Mouse (Mus musculus) ovary, postnatal 14 days (tissue): ENCODE measurements at regions not wholly inside any gene's neighbourhood (a gene's known extent, or its start where the extent isn't known, plus 50 kb on each side); places are given as distances from the start of the nearest gene placed in this dataset.
A peak's percentile ranks its signal among the peaks of the same experiment; 100 is the strongest.

Source experiments
- DNase-seq: peaks from one replicate; pipeline ENCODE4 v3.0.0; 2022; ENCODE audit warnings: low spot score

GRCm38 (mm10) chr6:93257130-93257841 is 314.0 kb upstream of the Adamts9 start:
- DNase-seq, result no peak

- DNase-seq, result no peak
These were observed 310.5 kb upstream of the Adamts9 start for GRCm38 (mm10) chr6:93253746-93254145.

- DNase-seq, result no peak
These were observed 305.7 kb upstream of the Adamts9 start for GRCm38 (mm10) chr6:93248973-93249372.

- no peak for DNase-seq
These were observed 303.4 kb upstream of the Adamts9 start for GRCm38 (mm10) chr6:93246498-93247242.

- no peak for DNase-seq
These were observed 292.3 kb upstream of the Adamts9 start for GRCm38 (mm10) chr6:93235550-93235949.

- no peak for DNase-seq
These were observed 289.3 kb upstream of the Adamts9 start for GRCm38 (mm10) chr6:93232636-93233035.

- DNase-seq, result no peak
These were observed 287.2 kb upstream of the Adamts9 start for GRCm38 (mm10) chr6:93230450-93230849.

GRCm38 (mm10) chr6:93229320-93229719 is 286.0 kb upstream of the Adamts9 start:
- DNase-seq, result no peak

GRCm38 (mm10) chr6:93223610-93224550 is 280.6 kb upstream of the Adamts9 start:
- DNase-seq, result peak; percentile 8

GRCm38 (mm10) chr6:93218015-93218593 is 274.8 kb upstream of the Adamts9 start:
- DNase-seq, result no peak

GRCm38 (mm10) chr6:93200886-93201285 is 257.6 kb upstream of the Adamts9 start:
- DNase-seq, result no peak

GRCm38 (mm10) chr6:93194741-93195140 is 251.4 kb upstream of the Adamts9 start:
- no peak for DNase-seq

- DNase-seq, result no peak
These were observed 249.7 kb upstream of the Adamts9 start for GRCm38 (mm10) chr6:93192980-93193379.

GRCm38 (mm10) chr6:93190986-93191385 is 247.7 kb upstream of the Adamts9 start:
- no peak for DNase-seq

GRCm38 (mm10) chr6:93168526-93168925 is 225.2 kb upstream of the Adamts9 start:
- DNase-seq, result no peak

- DNase-seq, result no peak
These were observed 224.0 kb upstream of the Adamts9 start for GRCm38 (mm10) chr6:93167281-93167680.

GRCm38 (mm10) chr6:93165942-93166341 is 222.7 kb upstream of the Adamts9 start:
- DNase-seq, result no peak

- no peak for DNase-seq
These were observed 209.3 kb upstream of the Adamts9 start for GRCm38 (mm10) chr6:93152431-93153208.

- DNase-seq, result no peak
These were observed 207.2 kb upstream of the Adamts9 start for GRCm38 (mm10) chr6:93150531-93150930.

GRCm38 (mm10) chr6:93149956-93150355 is 206.7 kb upstream of the Adamts9 start:
- no peak for DNase-seq

- DNase-seq, result no peak
These were observed 197.0 kb upstream of the Adamts9 start for GRCm38 (mm10) chr6:93140331-93140731.
